Mouse (Mus musculus): ENCODE results near the gene Zfp385c.
"Not testable (repeated sequence)": the region's sequence is repeated elsewhere in the genome, so short reads cannot be mapped to it uniquely, and the experiment has no call there.

The Zfp385c gene

GRCm38 (mm10) chr11:100601372-100601771 is 90.9 kb downstream of the Zfp385c start:
- DNase-seq (ENCODE audit: low read depth, low spot score) = no peak

- DNase-seq (ENCODE audit: low read depth, low spot score) = no peak
Observed at GRCm38 (mm10) chr11:100598074-100598473, 94.2 kb downstream of the Zfp385c start.

GRCm38 (mm10) chr11:100595533-100595932 is 96.7 kb downstream of the Zfp385c start:
- no peak for DNase-seq (ENCODE audit: low read depth, low spot score)

- no peak for DNase-seq (ENCODE audit: low read depth, low spot score)
Observed at GRCm38 (mm10) chr11:100594608-100595007, 97.6 kb downstream of the Zfp385c start.

GRCm38 (mm10) chr11:100592346-100593046 is 99.8 kb downstream of the Zfp385c start:
- no peak for DNase-seq (ENCODE audit: low read depth, low spot score)

- DNase-seq (ENCODE audit: low read depth, low spot score) = no peak
Observed at GRCm38 (mm10) chr11:100588462-100588861, 103.8 kb downstream of the Zfp385c start.

- DNase-seq (ENCODE audit: low read depth, low spot score) = no peak
Observed at GRCm38 (mm10) chr11:100585148-100585547, 107.1 kb downstream of the Zfp385c start.

GRCm38 (mm10) chr11:100584561-100584961 is 107.7 kb downstream of the Zfp385c start:
- DNase-seq (ENCODE audit: low read depth, low spot score) = no peak

- no peak for DNase-seq (ENCODE audit: low read depth, low spot score)
Observed at GRCm38 (mm10) chr11:100582836-100583235, 109.4 kb downstream of the Zfp385c start.

- not testable (repeated sequence) for DNase-seq (ENCODE audit: low read depth, low spot score)
Observed at GRCm38 (mm10) chr11:100582413-100582812, 109.8 kb downstream of the Zfp385c start.

- no peak for DNase-seq (ENCODE audit: low read depth, low spot score)
Observed at GRCm38 (mm10) chr11:100581756-100582155, 110.5 kb downstream of the Zfp385c start.

- DNase-seq (ENCODE audit: low read depth, low spot score) = no peak
Observed at GRCm38 (mm10) chr11:100580275-100580674, 112.0 kb downstream of the Zfp385c start.

- no peak for DNase-seq (ENCODE audit: low read depth, low spot score)
Observed at GRCm38 (mm10) chr11:100579116-100579799, 113.0 kb downstream of the Zfp385c start.

GRCm38 (mm10) chr11:100577852-100578599 is 114.2 kb downstream of the Zfp385c start:
- DNase-seq (ENCODE audit: low read depth, low spot score) = no peak
